ENCODE assay signal across 29 mouse cellular contexts in genomic region chrX:161537290-161537689, GRCm38 (mm10).
DNase-seq lines count a peak whose midpoint lies in the region; ATAC-seq lines count a peak whose summit lies in the region.
"Had no signal": no experiment of that assay in that cellular context is flagged by ENCODE, and none has a peak within 500 bp of the region (broad histone marks: within the 10 kb centered on the region; RNA-seq: fewer than 3 reads in every experiment).

No protein-coding gene starts in this region.

- H3K9ac ChIP-seq in forebrain, embryonic 12.5 days, result no peak overlapping the region
- H3K9ac ChIP-seq in forebrain, embryonic 15.5 days (replicated peaks), result no peak overlapping the region
- H3K9ac ChIP-seq: forebrain, embryonic 13.5 days; heart, embryonic 13.5 days; liver, embryonic 14.5 days; neural tube, embryonic 12.5 days had no signal

- ATAC-seq in granulocyte monocyte progenitor cell, adult 5-6 weeks (replicated peaks; ENCODE audit: poor library complexity, severe bottlenecking), result peak; percentile 80
- no peak for ATAC-seq in forebrain, embryonic 12.5 days (ENCODE audit: low FRiP score)
- ATAC-seq in forebrain, embryonic 15.5 days (replicated peaks), result no peak
- ATAC-seq: forebrain, embryonic 13.5 days; hindbrain, postnatal 0 days; intestine, embryonic 16.5 days; midbrain, embryonic 16.5 days had no signal

- DNase-seq in spleen, postnatal 36 days (ENCODE audit: low spot score in 2 of 2), result peak; percentile 26 to 48
- no peak for DNase-seq in spleen, postnatal 10 days (ENCODE audit: low spot score in 2 of 2)
- peak; percentile 13 for DNase-seq in naive thymus-derived CD4-positive, alpha-beta T cell, adult 2 months (ENCODE audit: low read depth)
- no peak for DNase-seq in layer of hippocampus, adult 8-10 months (ENCODE audit: low spot score in 2 of 2)
- DNase-seq: adrenal gland, postnatal 36 days; cerebellum, adult 18-20 months; cerebellum, postnatal 10 days; gastrocnemius, adult 2 months; gastrocnemius, postnatal 36 days; heart, postnatal 10 days; kidney, adult 8-10 months; liver; lung, adult 2 months; lung, postnatal 14 days; thymus, adult 2 months; thymus, postnatal 36 days had no signal

- H3K4me1 ChIP-seq in forebrain, embryonic 12.5 days, result no peaks in the 10 kb centered on the region
- no peaks in the 10 kb centered on the region for H3K4me1 ChIP-seq in forebrain, embryonic 15.5 days
- H3K4me1 ChIP-seq: forebrain, embryonic 13.5 days; heart, embryonic 13.5 days; neural tube, embryonic 12.5 days had no signal

- H3K4me2 ChIP-seq in forebrain, embryonic 12.5 days, result no peak overlapping the region
- H3K4me2 ChIP-seq in forebrain, embryonic 15.5 days (replicated peaks), result no peak overlapping the region
- H3K4me2 ChIP-seq: forebrain, embryonic 13.5 days; heart, embryonic 13.5 days; midbrain, embryonic 11.5 days; neural tube, embryonic 12.5 days had no signal

- H3K27ac ChIP-seq in forebrain, embryonic 12.5 days, result no peak overlapping the region
- no peak overlapping the region for H3K27ac ChIP-seq in forebrain, embryonic 15.5 days (replicated peaks)
- H3K27ac ChIP-seq: forebrain, embryonic 13.5 days; gastrocnemius, adult 2 months; heart, embryonic 13.5 days; hindbrain, postnatal 0 days; kidney, postnatal 0 days; liver, embryonic 14.5 days; neural tube, embryonic 12.5 days had no signal

- peaks cover 4% of the 10 kb centered on the region; the same call in 1 of the 2 replicates for H3K27me3 ChIP-seq in forebrain, embryonic 12.5 days
- no peaks in the 10 kb centered on the region for H3K27me3 ChIP-seq in forebrain, embryonic 15.5 days
- H3K27me3 ChIP-seq: forebrain, embryonic 13.5 days; heart, embryonic 13.5 days; neural tube, embryonic 12.5 days had no signal

- H3K4me3 ChIP-seq in forebrain, embryonic 12.5 days (replicated peaks), result no peak overlapping the region
- H3K4me3 ChIP-seq in forebrain, embryonic 15.5 days, result no peak overlapping the region
- H3K4me3 ChIP-seq: erythroblast, embryonic 14.5 days; forebrain, embryonic 13.5 days; gastrocnemius, adult 2 months; heart, embryonic 13.5 days; neural tube, embryonic 12.5 days had no signal

- H3K36me3 ChIP-seq in forebrain, embryonic 12.5 days (replicated peaks), result no peaks in the 10 kb centered on the region
- H3K36me3 ChIP-seq in forebrain, embryonic 15.5 days, result no peaks in the 10 kb centered on the region
- H3K36me3 ChIP-seq: heart, embryonic 13.5 days; neural tube, embryonic 12.5 days had no signal

- no peaks in the 10 kb centered on the region for H3K9me3 ChIP-seq in forebrain, embryonic 12.5 days
- no peaks in the 10 kb centered on the region for H3K9me3 ChIP-seq in forebrain, embryonic 15.5 days
- H3K9me3 ChIP-seq: forebrain, embryonic 13.5 days; heart, embryonic 13.5 days; neural tube, embryonic 12.5 days had no signal

Comparison
In these comparisons a context has a peak if more than half of its experiments do, and no peak if none do; other contexts are left out.
1. DNase-seq: peak in spleen, postnatal 36 days (2 of 2) and naive thymus-derived CD4-positive, alpha-beta T cell, adult 2 months (single experiment); none in spleen, postnatal 10 days (0 of 2) and layer of hippocampus, adult 8-10 months (0 of 2).